Mouse (Mus musculus) cerebellum, adult 11 months (tissue): ENCODE measurements around the gene Tmem260.

Experiments used
- DNase-seq: peaks from one replicate; pipeline ENCODE4 v3.0.0; 2022

Gene Tmem260

DNA sequence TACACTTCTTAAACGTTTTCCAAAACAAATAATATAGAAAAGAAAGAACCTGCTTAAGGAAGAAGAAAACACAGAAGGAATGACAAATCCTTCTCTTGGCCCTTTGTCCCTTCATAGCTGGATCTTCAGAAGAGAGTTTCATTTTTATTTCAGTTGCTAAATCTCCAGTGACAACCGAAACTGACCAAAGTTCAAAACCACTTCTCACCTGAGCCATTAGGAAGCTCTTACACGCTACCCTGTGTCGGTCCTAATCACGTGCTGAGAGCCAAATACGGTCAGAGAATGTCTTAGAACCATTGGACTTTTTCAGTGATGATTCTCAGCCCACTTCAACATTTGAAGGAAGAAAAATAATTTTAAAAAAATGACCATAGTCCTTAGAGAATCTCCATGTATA lies 36.8 kb downstream of the Tmem260 start:
- DNase-seq = no peak

DNA sequence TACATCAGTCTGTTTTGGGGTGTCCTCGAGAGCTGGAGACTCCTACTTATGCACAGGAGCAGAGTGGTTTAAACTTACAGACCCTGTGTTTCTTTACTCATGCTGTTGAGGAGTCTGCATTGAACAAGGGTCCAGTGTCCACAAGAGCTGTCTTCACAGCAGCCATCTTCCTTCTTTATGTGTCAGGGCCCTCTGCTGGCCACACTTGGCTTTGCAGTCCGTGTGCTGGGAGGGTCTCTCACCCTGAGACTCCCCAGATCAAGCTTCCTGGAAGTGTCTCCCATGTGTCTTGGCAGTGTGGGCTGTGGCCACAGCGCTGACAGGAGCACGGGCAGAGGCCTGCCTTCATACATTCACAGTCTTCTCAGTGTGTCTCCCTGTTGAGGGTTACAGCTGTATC lies 48.0 kb downstream of the Tmem260 start:
- DNase-seq = no peak

DNA sequence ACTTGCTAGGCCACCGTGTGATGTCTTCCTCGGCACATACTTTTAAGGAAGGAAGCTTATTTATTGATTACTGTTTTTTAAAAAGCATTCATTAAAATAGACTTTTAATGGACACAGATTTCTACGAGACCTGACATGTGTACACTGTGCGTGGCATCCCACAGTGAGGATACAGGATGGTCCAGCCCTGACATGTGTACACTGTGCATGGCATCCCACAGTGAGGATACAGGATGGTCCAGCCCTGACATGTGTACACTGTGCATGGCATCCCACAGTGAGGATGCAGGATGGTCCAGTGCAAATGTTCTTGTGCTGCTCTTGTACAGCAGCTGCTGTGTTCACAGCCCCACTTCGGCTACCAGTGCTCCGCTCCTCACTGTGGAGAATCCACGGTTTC lies 56.6 kb downstream of the Tmem260 start:
- no peak for DNase-seq

DNA sequence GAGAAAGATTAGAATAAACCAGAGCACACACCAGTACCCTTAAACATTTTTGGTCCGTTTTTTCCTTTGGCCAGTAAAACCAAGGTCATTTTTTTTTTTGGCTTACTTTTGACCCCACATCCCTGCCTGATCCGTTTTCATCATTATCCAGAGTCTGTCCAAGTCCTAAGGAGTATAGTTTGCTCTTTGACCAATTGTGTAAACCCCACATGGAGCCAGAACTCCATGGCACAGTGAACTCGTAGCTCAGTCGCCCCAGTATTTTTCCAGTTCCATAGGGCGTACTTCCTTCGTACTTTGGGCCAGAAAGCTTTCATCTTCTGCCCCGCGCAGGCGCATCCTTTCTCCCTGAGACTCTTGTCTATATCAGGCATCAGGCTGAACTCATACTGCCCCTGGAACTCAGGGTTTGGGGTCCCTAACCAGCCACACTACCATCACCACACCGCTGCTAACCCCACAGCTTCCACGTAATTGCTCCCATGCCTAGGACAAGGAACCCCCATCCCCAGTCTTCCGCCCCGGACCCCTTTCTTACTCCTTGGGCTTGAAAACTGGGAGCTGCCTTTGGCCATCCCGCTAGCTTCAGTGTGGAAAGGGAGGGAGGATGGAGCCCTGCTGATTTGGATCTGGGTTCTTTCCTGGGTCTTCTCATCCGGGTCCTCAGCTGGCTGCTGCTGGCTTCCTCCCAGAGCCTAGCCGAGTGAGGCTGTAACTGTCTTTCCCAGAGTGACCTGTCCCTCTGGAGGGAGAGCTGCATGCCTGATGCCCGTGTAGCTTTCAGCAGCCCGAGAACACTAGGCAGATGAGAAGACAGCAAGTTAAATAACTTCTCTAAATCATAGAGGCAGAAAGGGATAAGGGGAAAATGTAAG lies 58.0 kb downstream of the Tmem260 start:
- no peak for DNase-seq

DNA sequence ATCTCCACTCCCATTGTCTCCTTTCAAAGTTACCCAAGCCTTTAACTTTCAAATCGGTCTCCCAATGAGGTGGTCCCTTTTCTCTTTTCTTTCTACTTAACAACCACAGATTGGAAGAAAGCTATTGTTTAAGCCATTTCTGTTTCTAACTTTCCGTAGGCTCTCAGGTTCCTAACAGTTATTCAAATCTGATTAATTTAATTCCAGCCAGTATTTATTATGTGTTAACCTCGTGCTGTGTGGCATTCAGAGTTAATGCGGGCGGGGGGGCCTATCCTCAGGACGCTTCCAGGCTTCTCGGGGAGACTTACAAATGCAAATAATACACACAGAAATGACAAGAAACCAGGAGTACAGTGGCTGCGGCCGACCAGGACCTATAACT lies 58.6 kb downstream of the Tmem260 start:
- DNase-seq = no peak

DNA sequence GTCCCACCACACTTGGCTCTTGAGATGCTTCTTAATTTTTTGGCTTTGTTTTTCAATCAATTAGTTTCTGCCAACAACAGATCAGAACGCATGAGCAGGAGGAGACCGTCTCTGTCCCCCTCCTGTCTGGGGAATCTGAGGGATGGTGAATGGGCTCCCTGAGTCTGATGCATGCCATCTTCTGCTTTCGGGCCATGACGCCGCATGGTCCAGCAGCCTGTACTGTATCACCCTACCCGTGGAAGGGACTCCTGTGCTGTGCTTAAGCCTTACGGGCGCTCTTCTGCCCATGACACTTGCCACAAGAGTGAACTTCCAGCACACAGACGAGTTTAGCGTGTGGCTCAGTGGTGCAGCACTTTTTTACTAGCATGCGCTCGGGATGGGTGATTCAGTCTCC lies 59.7 kb downstream of the Tmem260 start:
- DNase-seq = no peak

DNA sequence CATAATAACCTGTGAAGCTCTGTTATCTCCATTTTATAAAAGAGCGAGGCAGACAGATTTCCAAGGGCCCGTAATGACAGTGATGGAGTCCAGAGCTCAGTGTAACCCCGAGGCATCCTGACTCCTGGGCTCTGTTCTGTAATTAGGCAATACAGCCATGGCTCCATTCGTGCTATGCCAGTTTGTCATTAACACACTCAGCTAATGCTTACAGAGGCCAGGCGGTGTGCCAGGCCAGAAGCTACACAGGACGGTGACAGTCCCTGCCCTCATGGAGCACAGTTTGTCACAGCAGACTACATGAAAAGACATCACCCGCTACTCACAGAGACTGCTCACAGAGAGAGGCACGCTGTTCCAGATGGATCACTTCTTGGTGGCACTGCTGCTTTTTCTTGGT lies 61.5 kb downstream of the Tmem260 start:
- DNase-seq = no peak

DNA sequence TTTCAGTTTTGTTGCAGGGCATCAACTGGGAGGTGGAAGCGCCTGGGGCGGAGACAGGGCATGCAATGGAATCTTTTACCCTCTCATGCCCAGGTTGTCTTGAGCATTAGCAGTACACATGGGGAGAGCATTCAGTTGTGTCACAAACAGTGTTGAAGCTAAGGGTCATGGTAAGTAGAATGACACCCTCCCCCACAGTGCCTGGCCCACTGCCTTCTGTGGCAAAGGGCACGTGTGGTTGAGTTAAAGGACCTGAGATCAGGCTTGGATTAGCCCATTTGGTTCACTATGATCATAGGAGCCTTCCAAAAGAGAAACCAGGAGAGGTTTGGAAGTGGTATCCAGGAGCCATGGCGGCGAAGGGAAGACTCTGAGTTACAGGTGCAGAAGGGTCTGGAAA lies 63.2 kb downstream of the Tmem260 start:
- no peak for DNase-seq

DNA sequence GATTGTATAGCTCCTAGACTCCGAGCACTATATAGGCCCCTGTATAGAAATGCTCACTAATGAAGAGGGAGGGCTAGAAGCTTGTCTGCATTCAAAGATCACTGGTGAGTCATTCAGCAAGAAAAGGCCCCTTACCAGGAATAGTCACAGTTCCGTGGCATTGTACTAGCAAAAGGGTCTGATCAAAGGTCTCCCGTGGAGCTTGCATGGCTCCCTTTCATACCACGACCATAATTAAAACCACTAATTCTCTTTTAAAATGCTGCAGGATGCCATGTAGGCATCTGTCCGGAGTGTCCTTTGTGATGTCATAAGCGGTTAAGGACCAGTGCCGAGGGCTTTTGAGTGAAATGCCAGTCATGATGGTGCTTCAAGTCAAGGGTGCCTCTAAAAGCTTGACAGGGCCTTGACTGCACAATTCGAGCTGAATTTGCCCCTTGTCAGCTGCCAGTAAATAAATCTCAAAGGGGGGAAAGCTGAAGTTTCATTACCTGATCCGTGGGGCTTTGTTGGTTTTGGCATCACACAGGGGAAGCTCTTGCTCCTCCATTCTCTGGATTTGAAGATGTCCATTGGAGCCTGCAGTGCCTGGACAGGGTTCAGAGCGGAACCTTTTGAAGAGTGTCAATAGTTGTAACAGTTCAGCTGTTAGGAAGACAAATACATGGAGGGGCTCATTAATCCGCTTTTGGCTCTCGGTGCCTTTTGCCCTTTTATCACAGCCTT lies 67.3 kb downstream of the Tmem260 start:
- no peak for DNase-seq

DNA sequence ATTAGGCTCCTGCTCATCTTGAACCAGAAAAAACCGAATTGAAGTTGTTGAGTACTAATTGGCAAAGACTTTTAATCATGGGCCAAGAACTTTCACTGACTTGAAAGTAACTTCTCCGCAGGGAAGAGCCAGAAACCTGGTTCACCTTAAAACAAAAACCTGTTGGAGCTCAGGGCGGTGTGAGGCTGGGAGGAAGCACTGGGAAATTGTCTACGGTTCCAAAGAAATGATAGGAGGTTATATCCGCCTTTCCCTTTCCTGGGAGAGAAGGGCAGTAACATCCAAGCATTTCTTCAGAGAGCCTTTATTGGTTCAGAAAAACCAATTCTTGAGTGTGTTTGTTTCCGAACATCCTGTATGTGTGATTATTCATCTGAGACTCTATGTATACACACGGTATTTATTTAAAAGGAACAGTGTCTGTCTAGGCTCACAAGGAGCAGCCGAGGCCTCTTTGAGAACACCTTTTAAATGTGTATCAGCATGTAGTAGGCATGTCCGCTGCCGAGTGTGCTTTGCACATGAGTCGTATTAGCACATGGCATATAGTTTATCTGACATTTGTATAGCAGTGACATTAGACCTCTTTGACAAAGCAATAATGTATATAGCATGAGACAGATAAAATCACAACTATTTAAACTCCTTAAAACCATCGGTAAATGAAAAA lies 68.0 kb downstream of the Tmem260 start:
- no peak for DNase-seq

DNA sequence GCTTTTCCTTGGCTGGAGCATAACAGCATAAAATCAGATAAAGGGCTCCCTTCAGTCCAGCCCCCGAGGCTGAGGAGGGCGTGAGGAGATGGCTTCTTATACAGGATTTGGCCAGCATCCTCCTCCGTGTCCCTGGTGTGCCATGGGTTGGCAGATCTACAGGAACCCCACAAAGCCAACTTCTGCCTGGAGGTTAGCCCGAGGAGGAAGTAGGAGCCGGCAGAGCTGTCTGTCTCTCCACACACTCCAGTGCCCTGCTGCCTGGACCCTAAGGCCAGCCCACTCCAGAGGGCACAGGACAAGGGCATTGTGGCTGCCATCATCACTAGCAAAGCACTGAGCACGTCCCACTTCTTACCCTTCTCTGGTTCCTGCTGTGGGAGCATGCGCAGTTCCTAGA lies 68.7 kb downstream of the Tmem260 start:
- no peak for DNase-seq

DNA sequence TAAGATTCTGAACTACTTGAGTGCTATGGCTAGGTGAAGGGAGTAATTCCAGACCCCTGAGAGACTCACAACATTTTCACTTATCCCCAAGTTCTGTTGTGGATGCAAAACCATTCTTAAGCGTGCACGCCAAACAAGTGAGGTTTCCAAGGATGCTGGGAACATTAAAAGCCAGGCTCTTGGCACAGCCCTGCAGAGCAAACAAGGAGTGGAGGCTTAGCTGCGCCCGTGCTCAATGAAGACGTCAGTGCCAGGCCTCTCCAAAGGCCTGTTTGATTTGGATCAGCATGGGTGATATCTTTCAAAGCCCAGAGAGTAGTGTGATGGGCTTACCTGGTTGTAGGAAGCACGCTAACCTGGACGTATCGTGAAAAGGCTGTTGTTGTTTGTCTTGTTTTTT lies 69.6 kb downstream of the Tmem260 start:
- no peak for DNase-seq

DNA sequence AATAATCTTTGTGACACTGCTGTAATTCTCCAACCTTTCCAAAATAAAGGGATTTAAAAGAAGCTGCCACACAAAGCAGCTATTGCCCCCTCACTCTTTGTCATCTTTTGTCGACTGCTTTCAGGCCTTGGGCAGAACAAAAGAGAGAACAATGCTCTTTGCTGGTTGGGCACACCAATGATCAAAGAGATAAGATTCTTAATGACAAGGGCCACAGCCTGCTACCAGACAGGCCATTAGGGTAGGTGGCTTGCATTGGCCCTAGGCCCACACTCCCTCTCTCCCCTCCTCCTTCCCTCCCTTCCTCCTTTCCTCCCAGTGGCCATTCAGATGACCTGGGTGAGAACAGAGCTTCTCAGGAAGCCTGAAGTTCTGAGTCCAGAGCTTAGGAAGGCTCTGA lies 77.4 kb downstream of the Tmem260 start:
- no peak for DNase-seq

DNA sequence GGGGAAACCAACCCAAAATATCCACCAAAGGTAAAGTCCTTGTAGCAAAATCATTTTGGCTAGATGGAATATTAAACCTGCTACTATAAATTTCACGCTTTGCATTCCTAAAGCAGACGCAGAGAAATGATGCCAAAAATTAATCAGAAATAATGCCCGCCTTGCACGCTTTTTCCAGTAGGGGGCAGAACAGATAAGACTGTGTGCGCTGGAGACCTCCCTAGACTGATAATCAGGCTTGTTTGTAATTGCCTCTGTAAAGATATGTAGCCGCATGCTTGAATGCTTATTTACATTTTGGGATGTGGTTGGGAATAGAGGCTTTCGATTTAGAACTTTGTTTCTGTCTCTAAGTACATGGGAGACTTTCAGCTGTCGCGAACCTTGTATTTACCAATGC lies 78.2 kb downstream of the Tmem260 start:
- DNase-seq = peak; percentile 51

DNA sequence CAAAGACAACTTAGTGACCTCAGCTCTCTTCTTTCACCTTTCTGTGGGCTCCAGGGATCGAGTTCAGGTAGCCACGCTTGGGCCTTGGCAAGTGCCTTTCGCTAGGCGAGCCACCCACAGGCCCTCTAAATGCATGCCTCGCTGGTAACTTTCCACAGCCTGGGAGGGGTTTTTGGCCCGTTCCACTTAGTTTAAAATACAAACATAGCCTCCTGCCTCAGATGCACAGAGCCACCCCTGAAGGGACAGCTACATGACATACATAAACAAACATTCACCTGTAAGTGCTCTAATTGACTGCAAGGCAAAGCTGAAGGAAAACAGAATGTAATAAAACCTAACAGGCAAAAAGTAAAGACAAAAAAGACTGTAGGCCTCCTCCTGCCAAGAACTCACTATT lies 79.1 kb downstream of the Tmem260 start:
- DNase-seq = no peak

DNA sequence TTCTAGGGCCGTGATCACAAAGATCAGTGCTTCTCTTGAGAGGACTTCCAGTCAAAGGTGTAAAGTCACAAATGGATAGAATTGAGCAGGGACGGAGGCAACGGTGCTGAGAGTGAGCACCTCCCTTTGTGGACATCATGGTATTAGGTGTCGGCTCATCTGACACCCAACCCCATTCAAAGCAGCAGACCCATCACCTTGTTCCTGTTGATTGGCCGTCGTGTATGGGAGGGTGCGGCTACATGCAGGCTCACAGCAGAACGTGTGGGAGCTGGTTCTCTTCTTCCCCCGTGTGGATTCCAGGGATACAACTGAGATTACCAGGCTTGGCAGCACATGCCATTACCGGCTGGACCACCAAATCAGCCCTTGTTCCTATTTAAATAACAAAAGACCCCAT lies 84.7 kb downstream of the Tmem260 start:
- no peak for DNase-seq

DNA sequence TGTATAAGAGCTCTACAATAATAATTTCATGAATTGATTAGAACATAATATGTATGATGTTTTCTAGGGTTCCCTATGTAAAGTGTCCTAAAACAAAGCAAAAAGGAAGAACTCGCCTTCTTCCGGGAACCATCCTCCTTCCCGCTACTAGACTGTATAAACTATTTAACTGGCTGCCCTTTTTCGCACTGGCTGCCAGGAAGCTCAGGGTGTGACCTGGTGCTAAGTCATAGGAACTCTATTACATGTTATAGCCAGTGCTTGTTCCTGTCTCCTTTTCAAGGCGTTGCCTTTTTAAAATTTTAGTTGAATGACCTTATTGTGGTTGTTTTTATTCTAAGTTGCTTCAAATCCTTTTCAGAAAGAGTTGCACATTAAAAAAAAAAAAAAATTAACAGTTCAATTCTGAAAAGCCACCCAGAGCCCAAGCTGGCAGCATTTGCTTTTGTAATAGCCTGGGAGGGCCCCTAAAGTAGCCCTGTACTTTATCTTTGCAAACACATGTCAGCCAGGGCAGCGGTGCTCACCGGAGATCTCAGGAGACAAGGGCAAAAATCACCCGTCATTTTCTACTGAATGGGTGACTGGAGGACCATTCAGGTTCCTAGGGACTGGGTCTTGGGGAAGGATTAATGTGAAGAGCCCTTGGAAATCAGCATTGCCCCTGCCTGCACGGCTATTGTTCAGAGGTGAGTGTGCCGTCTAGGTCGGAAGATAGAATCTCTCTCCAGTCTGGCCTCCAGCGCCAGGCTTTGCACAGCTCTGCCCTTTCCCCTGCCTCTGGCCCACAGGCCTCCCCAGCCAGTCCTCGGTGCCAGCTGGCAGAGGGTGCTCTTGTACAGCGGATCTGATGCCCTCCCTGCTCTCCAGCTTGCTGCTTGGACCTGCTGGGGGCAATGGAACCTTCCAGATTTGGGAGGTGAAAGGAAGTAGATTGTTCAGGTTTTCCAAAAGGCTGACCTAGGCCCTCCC lies 92.2 kb downstream of the Tmem260 start:
- DNase-seq = no peak

DNA sequence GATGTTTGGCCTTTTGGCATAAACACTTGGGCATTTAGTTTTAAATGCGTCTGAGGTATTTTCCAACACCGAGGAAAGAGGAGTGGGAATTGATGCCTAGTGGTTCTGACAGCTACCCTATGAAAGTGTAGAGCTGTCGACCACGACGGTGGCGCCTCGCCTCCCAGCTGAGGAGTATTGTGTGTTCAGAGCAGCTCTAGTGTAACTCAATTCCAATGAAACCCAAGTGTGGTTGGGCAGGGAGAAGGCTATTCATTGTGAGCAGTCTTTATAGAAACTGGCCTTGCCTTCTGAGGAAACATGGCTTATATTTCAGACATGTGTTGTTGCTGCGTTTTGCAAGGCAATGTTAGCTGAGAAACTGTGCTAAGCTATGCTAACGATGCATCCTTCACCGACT lies 99.2 kb downstream of the Tmem260 start:
- DNase-seq = no peak

DNA sequence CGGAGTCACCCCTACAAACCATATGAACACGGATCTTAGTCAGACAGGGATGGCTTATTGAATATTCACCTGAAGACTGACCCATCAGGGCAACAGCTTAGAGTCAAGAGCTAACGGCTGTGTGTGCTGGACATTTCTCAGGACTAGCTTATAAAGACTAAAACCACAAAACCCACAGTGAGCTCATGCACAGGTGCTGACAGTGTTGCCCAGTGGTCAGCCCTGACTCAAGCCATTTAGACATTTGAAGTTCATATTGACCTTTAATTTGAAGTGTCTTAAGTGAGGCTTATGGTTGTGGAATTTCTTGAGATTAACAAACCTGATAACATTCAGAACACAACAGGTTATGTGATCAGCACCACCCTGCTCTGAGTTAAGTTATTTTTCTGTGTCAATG lies 100.1 kb downstream of the Tmem260 start:
- DNase-seq = no peak

DNA sequence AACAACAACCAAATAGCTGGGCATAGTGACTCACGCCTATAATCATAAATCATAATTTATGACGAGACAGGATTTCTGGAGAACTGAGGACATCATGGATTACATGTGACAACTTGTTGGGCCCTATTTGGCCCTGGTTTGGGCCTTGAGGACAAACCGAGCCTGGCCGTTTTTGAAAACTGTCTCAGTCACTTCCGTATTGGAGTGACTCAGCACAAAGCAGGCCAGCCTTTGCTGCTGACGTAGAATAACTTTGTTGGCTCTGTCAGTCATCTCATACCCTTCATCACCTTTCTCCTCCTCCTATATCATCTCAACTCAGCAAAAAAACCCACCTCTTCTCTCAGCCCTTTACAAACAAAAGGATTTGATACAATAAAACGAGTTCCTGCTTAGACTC lies 103.8 kb downstream of the Tmem260 start:
- DNase-seq = no peak

DNA sequence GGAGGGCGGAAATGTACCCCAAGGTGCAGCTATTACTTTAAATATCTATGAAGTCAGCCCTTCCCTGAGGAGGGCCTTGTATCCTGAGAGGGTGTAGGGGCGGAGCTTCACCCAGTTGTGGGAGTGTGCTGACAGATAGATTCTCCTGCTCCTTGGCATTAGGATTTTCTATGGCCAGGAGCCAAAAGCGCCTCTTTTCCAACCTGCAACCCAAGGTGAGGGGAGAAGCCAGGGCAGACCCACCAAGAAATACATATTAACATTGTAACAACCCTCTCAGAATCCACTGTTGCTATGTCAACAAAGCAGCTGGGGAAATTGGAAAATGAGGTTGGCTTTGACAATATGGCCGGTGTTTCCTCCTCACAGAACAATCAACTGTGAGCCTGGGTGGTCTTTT lies 107.3 kb downstream of the Tmem260 start:
- DNase-seq = no peak

DNA sequence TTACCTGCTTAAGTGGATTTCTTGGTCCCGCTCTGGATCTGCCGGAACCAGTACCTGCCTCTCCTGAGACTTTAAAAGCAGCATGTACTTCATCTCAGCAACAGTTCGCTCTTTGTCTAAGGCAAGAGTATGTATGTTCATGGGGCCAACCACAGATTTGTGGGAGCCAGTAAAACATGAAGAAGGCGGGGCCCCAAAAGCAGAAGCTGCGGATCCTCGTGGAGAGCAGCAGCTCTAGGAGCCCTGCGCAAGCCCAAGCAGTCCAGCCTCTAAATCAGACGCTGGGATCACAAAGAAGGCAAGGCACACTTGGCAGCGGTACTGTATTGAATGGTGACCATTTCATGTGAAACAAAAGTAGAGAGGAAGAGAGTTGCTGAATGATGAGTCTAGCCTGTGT lies 107.8 kb downstream of the Tmem260 start:
- no peak for DNase-seq

DNA sequence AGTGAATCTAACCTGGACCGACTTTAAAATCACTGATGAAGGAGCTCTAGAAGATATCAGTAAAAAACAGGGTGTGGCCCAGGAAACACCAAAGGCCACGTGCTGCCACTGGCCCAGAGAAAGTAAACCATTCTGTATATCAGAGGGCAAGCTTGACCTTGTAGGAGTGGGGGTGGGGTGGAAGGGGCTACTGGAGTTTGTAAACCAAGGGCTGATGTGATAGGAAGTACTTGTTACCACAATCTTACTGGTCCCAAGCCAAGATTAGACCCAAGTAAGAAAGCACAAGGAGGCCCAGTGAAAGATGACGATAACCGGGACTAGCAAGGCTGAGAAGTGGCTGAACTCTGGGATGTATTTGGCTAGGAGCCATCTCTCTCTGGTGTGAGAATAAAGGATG lies 113.1 kb downstream of the Tmem260 start:
- DNase-seq = no peak
